Mouse (Mus musculus) hindbrain, embryonic 11.5 days (tissue): ENCODE measurements around the gene Csf3r. TPM values are rescaled to one million over a fixed set of nuclear protein-coding genes. Genes with fewer than 3 reads are reported as not detected.

Experiments used
- ATAC-seq: fragments of 200-750 bp; cut with Nextera tagmentation; 2 replicates; pipeline ENCODE4 v1.8.0; 2017; ENCODE audit warnings: mild to moderate bottlenecking, moderate TSS enrichment, moderate library complexity; ENCODE audit not compliant: low FRiP score
- DNase-seq: peaks from one replicate; pipeline ENCODE4 v3.0.0-alpha.2; 2015; ENCODE audit warnings: low spot score
- H3K27ac ChIP-seq: fragments of 300-500 bp; sonication (generic); 2 replicates; pipeline ENCODE4 v1.5.1; 2014; ENCODE audit warnings: mild to moderate bottlenecking, low read depth, low read length
- H3K27me3 ChIP-seq: fragments of 300-500 bp; sonication (generic); 2 replicates; pipeline ENCODE4 v1.6.1; 2014; ENCODE audit warnings: mild to moderate bottlenecking, low read length, moderate library complexity, mixed read lengths; ENCODE audit not compliant: control insufficient read depth, insufficient read depth
- H3K36me3 ChIP-seq: fragments of 300-500 bp; sonication (generic); 2 replicates; pipeline ENCODE4 v1.6.1; 2014; ENCODE audit warnings: mild to moderate bottlenecking, low read length, moderate library complexity, mixed read lengths; ENCODE audit not compliant: control insufficient read depth, insufficient read depth
- H3K4me1 ChIP-seq: fragments of 300-500 bp; sonication (generic); replicated peaks from 2 replicates; pipeline ENCODE4 v1.6.1; 2014; ENCODE audit warnings: low read length, mixed read lengths; ENCODE audit not compliant: control insufficient read depth, insufficient read depth
- H3K4me2 ChIP-seq: fragments of 300-500 bp; sonication (generic); replicated peaks from 2 replicates; pipeline ENCODE4 v1.6.1; 2014; ENCODE audit warnings: mild to moderate bottlenecking, low read depth, low read length
- H3K4me3 ChIP-seq: fragments of 300-500 bp; sonication (generic); 2 replicates; pipeline ENCODE4 v1.5.1; 2014; ENCODE audit warnings: low read depth, low read length
- H3K9ac ChIP-seq: fragments of 300-500 bp; sonication (generic); 2 replicates; pipeline ENCODE4 v1.6.1; 2014; ENCODE audit warnings: low read depth, low read length
- H3K9me3 ChIP-seq: fragments of 300-500 bp; sonication (generic); 2 replicates; pipeline ENCODE4 v1.6.1; 2016; ENCODE audit warnings: low read length; ENCODE audit not compliant: control insufficient read depth
- WGBS: fragments of 180-500 bp; shearing (Covaris S2); extraction: QIAGEN DNeasy Blood & Tissue Kit; methylation state at CpG from one replicate; pipeline ENCODE4 v1.1.7; 2014; 5-methylcytosine and 5-hydroxymethylcytosine counted together
- polyA plus RNA-seq: library from polyadenylated mRNA; unstranded; fragments of >200 nt; fragmentation: Nextera tagmentation; extraction: Ambion mirVana; gene quantifications from 2 replicates; pipeline ENCODE4 v1.2.1, GENCODE M21; 2014

Csf3r gene
- polyA plus RNA-seq, 1 experiment from 2014 or later: not detected

DNA sequence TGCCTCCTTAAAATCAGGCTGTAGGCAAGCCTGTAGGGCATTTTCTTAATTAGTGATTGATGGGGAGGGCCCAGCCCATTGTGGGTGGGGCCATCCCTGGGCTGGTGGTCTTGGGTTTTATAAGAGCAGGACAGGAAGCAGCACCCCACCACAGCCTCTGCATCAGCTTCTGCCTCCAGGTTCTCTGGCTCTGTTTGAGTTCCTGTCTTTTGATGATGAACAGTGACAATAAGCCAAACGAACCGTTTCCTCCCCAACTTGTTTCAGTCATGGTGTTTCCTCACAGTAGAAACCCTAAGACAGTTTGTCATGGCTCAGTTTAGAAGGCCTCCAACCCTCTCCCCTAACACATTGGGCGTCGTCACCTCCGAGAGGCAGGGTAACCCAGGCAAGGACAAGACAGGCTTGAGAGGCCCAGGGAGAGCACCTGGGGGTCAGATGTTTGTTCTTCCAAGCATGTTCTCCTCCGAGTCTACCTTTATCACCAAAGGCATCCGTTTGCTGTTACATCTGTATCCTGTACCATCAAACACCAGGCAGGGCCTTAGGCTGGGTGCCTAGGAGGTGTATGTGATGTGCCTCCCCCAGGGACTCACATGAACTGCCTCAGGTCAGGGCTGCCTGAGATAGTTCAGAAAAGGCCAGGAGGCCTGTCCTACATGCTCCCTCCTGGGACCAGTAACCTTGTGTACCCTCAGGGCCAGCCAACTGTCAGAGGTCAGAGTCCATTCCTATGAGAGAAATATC, 65.9 kb downstream of the Csf3r start:
- no peak overlapping the region for H3K27ac ChIP-seq
- H3K4me3 ChIP-seq: no peak overlapping the region
- no peak overlapping the region for H3K9ac ChIP-seq
- no peaks in the 10 kb centered on the region for H3K9me3 ChIP-seq
- no peaks in the 10 kb centered on the region for H3K27me3 ChIP-seq
- no peaks in the 10 kb centered on the region for H3K4me1 ChIP-seq
- 78% methylated on average over 7 of the region's 7 CpGs for whole genome bisulfite sequencing
- no peak overlapping the region for H3K4me2 ChIP-seq
- ATAC-seq: no peak
- DNase-seq: no peak
- H3K36me3 ChIP-seq: no peaks in the 10 kb centered on the region

DNA sequence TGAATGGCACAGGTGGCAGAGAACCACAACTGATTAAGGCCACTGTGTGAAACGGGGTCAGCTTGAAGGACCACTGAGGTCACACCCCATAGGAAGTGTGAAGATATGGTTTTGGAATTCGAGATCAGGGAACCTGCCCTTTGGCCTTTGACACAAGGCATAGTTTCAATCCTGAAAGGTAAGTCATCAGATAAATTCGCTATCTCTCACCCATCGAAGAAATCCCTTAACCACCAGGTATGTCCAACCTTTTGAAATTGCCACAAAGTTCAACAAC, 66.4 kb downstream of the Csf3r start:
- WGBS: 78% methylated on average over 4 of the region's 4 CpGs

DNA sequence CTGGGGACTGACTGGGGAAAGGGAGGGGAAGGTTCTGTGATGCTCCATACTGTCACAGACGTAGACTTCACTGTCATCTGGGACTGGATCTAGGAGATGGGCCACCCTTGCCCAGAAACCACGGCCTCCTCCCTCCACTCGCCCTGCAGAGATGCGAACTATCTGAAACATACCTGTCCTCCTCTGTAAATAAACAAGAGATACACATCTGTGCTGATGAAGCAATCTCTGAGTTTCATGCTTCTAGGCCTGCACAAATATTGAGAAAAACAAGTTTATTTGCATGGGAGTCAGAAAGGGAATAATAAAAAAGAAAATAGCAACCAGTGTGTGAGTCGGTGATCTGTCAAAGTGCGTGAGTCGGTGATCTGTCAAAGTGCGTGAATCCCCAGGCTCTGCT, 67.5 kb downstream of the Csf3r start:
- WGBS: 85% methylated on average over 8 of the region's 8 CpGs
- Histone ChIP-seq H3K36me3 (no peaks in the 10 kb centered on the region), H3K9me3 (no peaks in the 10 kb centered on the region), H3K4me1 (no peaks in the 10 kb centered on the region), H3K4me2 (no peak overlapping the region), H3K4me3 (no peak overlapping the region), H3K27me3 (no peaks in the 10 kb centered on the region), H3K27ac (no peak overlapping the region), H3K9ac (no peak overlapping the region)
- no peak for ATAC-seq
- no peak for DNase-seq

More for the DNA sequence above, 66.4 kb downstream of the Csf3r start:
- no peak overlapping the region for H3K4me3 ChIP-seq
- no peaks in the 10 kb centered on the region for H3K27me3 ChIP-seq
- no peaks in the 10 kb centered on the region for H3K9me3 ChIP-seq
- H3K4me1 ChIP-seq: no peaks in the 10 kb centered on the region
- DNase-seq: no peak
- H3K36me3 ChIP-seq: no peaks in the 10 kb centered on the region
- H3K4me2 ChIP-seq: no peak overlapping the region
- no peak overlapping the region for H3K27ac ChIP-seq
- H3K9ac ChIP-seq: no peak overlapping the region
- no peak for ATAC-seq

Other genes starting within 250 kb of the Csf3r start
- 139 and 155 TPM in 2 replicates for gene Mrps15, start 22.4 kb downstream of the Csf3r start, polyA plus RNA-seq
- 26.4 and 27.1 TPM in 2 replicates for gene Oscp1, start 34.0 kb downstream of the Csf3r start, polyA plus RNA-seq
- gene Lsm10, start 72.1 kb downstream of the Csf3r start, polyA plus RNA-seq: 44.1 and 45.5 TPM in 2 replicates
- gene Stk40, start 79.4 kb downstream of the Csf3r start, polyA plus RNA-seq: 19.0 and 26.0 TPM in 2 replicates
- 33.1 and 36.0 TPM in 2 replicates for gene Eva1b, start 123.2 kb downstream of the Csf3r start, polyA plus RNA-seq
- 2.0 and 2.7 TPM in 2 replicates for gene Sh3d21, start 138.9 kb downstream of the Csf3r start, polyA plus RNA-seq
- gene Thrap3, start 178.2 kb downstream of the Csf3r start, polyA plus RNA-seq: 191 and 228 TPM in 2 replicates
- gene Map7d1, start 231.8 kb downstream of the Csf3r start, polyA plus RNA-seq: 54.6 and 65.5 TPM in 2 replicates
- 17.8 and 39.1 TPM in 2 replicates for gene Trappc3, start 237.8 kb downstream of the Csf3r start, polyA plus RNA-seq